Comparison of ENCODE assay signal across 8 mouse cellular contexts in genomic region chr11:116918323-116919185, GRCm38 (mm10). TPM values are rescaled to one million over a fixed set of nuclear protein-coding genes. Genes with fewer than 3 reads are reported as not detected.
A peak's percentile ranks its signal among the peaks of the same experiment; 100 is the strongest.
DNase-seq lines count a peak whose midpoint lies in the region; ATAC-seq and TF ChIP-seq lines count a peak whose summit lies in the region.

Mgat5b (plus strand) TSS chr11:116918863.

- H3K9ac ChIP-seq in ES-Bruce4 (ENCODE audit: low read depth, poor library complexity, severe bottlenecking): peak within 1 kb of the TSS; percentile 91
- peak within 1 kb of the TSS; percentile 99 for H3K9ac ChIP-seq in forebrain, embryonic 16.5 days (replicated peaks; ENCODE audit: low read depth, low read length)
- H3K9ac ChIP-seq in liver, embryonic 16.5 days (ENCODE audit: low read depth, low read length): no peak within 1 kb of the TSS
- H3K9ac ChIP-seq in neural tube, embryonic 13.5 days: peak within 1 kb of the TSS; percentile 100
- peak within 1 kb of the TSS; percentile 43; the same call in 1 of the 2 replicates for H3K9ac ChIP-seq in stomach, postnatal 0 days (ENCODE audit: low read length)

- intact Hi-C loops in heart, postnatal 25 days (cut with DNase I): loop anchor here (1.0 to 5.0 kb wide), 5 partner anchors 74 to 259 kb away; no protein-coding TSS in a partner anchor

- H3K9me3 ChIP-seq in ES-Bruce4 (replicated peaks; ENCODE audit: control insufficient read depth, insufficient read depth, low read length, poor library complexity, severe bottlenecking): no peaks in the 10 kb centered on the region
- H3K9me3 ChIP-seq in forebrain, embryonic 16.5 days (ENCODE audit: control insufficient read depth, low read length): no peaks in the 10 kb centered on the region
- no peaks in the 10 kb centered on the region for H3K9me3 ChIP-seq in liver, embryonic 16.5 days (replicated peaks; ENCODE audit: control insufficient read depth, low read length)
- H3K9me3 ChIP-seq in neural tube, embryonic 13.5 days: no peaks in the 10 kb centered on the region
- no peaks in the 10 kb centered on the region for H3K9me3 ChIP-seq in stomach, postnatal 0 days (ENCODE audit: control insufficient read depth, low read length)

- 0 out of 2 replicates have a peak, but pooled peaks have one; percentile 14 for TF ChIP-seq EP300 in ES-Bruce4 (IDR thresholded peaks at IDR 0.05; ENCODE audit: insufficient read depth, low read depth, low read length)
- no peak for TF ChIP-seq EP300 in stomach, postnatal 0 days (optimal IDR thresholded peaks at IDR 0.05)

- H3K4me2 ChIP-seq in forebrain, embryonic 16.5 days (ENCODE audit: low read length): peak within 1 kb of the TSS; percentile 85
- peak within 1 kb of the TSS; percentile 62 for H3K4me2 ChIP-seq in liver, embryonic 16.5 days (ENCODE audit: low read depth, low read length)
- peak within 1 kb of the TSS; percentile 78 for H3K4me2 ChIP-seq in neural tube, embryonic 13.5 days
- peak within 1 kb of the TSS; percentile 97 for H3K4me2 ChIP-seq in stomach, postnatal 0 days (replicated peaks; ENCODE audit: low read depth)

- no peak for TF ChIP-seq POLR2A in ES-Bruce4 (IDR thresholded peaks at IDR 0.05; ENCODE audit: insufficient read depth, low read length)

- TF ChIP-seq CTCF in ES-Bruce4 (IDR thresholded peaks at IDR 0.05; ENCODE audit: low read depth, low read length): peak; percentile 81
- TF ChIP-seq CTCF in stomach, postnatal 0 days (IDR thresholded peaks at IDR 0.05; ENCODE audit: low read depth): peak; percentile 91

- DNase-seq in cerebellum, adult 11-12 months: peak; percentile 73
- DNase-seq in heart, postnatal 25 days (ENCODE audit: low spot score): peak; percentile 47
- peak; percentile 19 for DNase-seq in large intestine, adult 2 months (ENCODE audit: low read depth, low spot score)
- DNase-seq in stomach, postnatal 0 days (ENCODE audit: low spot score): peak; percentile 84

- ATAC-seq in forebrain, embryonic 16.5 days: peak; percentile 92
- no peak for ATAC-seq in liver, embryonic 16.5 days (ENCODE audit: low read depth)
- ATAC-seq in neural tube, embryonic 13.5 days (ENCODE audit: low read depth): peak; percentile 91
- peak; percentile 75 for ATAC-seq in stomach, postnatal 0 days (ENCODE audit: low FRiP score, low TSS enrichment)

- under 1% methylated on average over 70 of the region's 90 CpGs for WGBS in forebrain, embryonic 16.5 days
- 1% methylated on average over 89 of the region's 90 CpGs for WGBS in large intestine, adult 2 months
- 1% methylated on average over 77 of the region's 90 CpGs for WGBS in liver, embryonic 16.5 days (ENCODE audit: insufficient replicate concordance)
- under 1% methylated on average over 72 of the region's 90 CpGs for WGBS in neural tube, embryonic 13.5 days
- 2% methylated on average over 46 of the region's 90 CpGs for WGBS in stomach, postnatal 0 days

- H3K27me3 ChIP-seq in ES-Bruce4 (ENCODE audit: control insufficient read depth, insufficient read depth, low read length, poor library complexity, severe bottlenecking): no peaks in the 10 kb centered on the region
- H3K27me3 ChIP-seq in forebrain, embryonic 16.5 days (replicated peaks; ENCODE audit: control insufficient read depth, insufficient read depth, low read length): no peaks in the 10 kb centered on the region; the same call in 1 of the 2 replicates
- H3K27me3 ChIP-seq in liver, embryonic 16.5 days (ENCODE audit: control insufficient read depth, insufficient read depth, low read depth, low read length): peaks cover 70% of the 10 kb centered on the region
- H3K27me3 ChIP-seq in neural tube, embryonic 13.5 days: peaks cover 31% of the 10 kb centered on the region
- H3K27me3 ChIP-seq in stomach, postnatal 0 days (ENCODE audit: control insufficient read depth, insufficient read depth, low read length): peaks cover 7% of the 10 kb centered on the region

- no peak within 1 kb of the TSS for H3K27ac ChIP-seq in ES-Bruce4 (ENCODE audit: insufficient read depth, low read length)
- peak within 1 kb of the TSS; percentile 92 for H3K27ac ChIP-seq in forebrain, embryonic 16.5 days (ENCODE audit: low read length)
- H3K27ac ChIP-seq in liver, embryonic 16.5 days (ENCODE audit: low read length): no peak within 1 kb of the TSS
- H3K27ac ChIP-seq in neural tube, embryonic 13.5 days (replicated peaks): peak within 1 kb of the TSS; percentile 90
- H3K27ac ChIP-seq in stomach, postnatal 0 days (replicated peaks): no peak within 1 kb of the TSS

- no peaks in the 10 kb centered on the region for H3K36me3 ChIP-seq in ES-Bruce4 (ENCODE audit: control insufficient read depth, insufficient read depth, low read length, poor library complexity, severe bottlenecking)
- no peaks in the 10 kb centered on the region for H3K36me3 ChIP-seq in forebrain, embryonic 16.5 days (ENCODE audit: control insufficient read depth, insufficient read depth)
- H3K36me3 ChIP-seq in liver, embryonic 16.5 days (ENCODE audit: control insufficient read depth, insufficient read depth): no peaks in the 10 kb centered on the region
- peaks cover 5% of the 10 kb centered on the region; the same call in 1 of the 2 replicates for H3K36me3 ChIP-seq in neural tube, embryonic 13.5 days
- no peaks in the 10 kb centered on the region for H3K36me3 ChIP-seq in stomach, postnatal 0 days (ENCODE audit: control insufficient read depth, insufficient read depth, low read length)

- peaks cover 3% of the 10 kb centered on the region for H3K4me1 ChIP-seq in ES-Bruce4 (ENCODE audit: control insufficient read depth, insufficient read depth, low read length)
- H3K4me1 ChIP-seq in forebrain, embryonic 16.5 days (replicated peaks; ENCODE audit: control insufficient read depth, insufficient read depth, low read length): peaks cover 50% of the 10 kb centered on the region
- no peaks in the 10 kb centered on the region; the same call in 1 of the 2 replicates for H3K4me1 ChIP-seq in liver, embryonic 16.5 days (ENCODE audit: control insufficient read depth, low read depth, low read length)
- peaks cover 71% of the 10 kb centered on the region for H3K4me1 ChIP-seq in neural tube, embryonic 13.5 days (replicated peaks)
- no peaks in the 10 kb centered on the region; the same call in 1 of the 2 replicates for H3K4me1 ChIP-seq in stomach, postnatal 0 days (replicated peaks; ENCODE audit: control insufficient read depth, insufficient read depth)

- H3K4me3 ChIP-seq in ES-Bruce4 (ENCODE audit: low read depth, low read length): peak within 1 kb of the TSS; percentile 78
- peak within 1 kb of the TSS; percentile 78 for H3K4me3 ChIP-seq in forebrain, embryonic 16.5 days (replicated peaks; ENCODE audit: low read length)
- H3K4me3 ChIP-seq in liver, embryonic 16.5 days (ENCODE audit: low read depth, low read length): peak within 1 kb of the TSS; percentile 45
- peak within 1 kb of the TSS; percentile 79 for H3K4me3 ChIP-seq in neural tube, embryonic 13.5 days
- peak within 1 kb of the TSS; percentile 51 for H3K4me3 ChIP-seq in stomach, postnatal 0 days (ENCODE audit: low read depth, low read length)

RNA-seq across cellular contexts. Expression of gene Mgat5b, which starts in this region (rescaled TPM):
- 9.3 and 10.2 TPM in 2 replicates for polyA plus RNA-seq in ES-Bruce4 (2011; ENCODE audit: insufficient read depth, insufficient read length, low read depth, missing spikeins)
- polyA plus RNA-seq in forebrain, embryonic 16.5 days (2015; fragmentation: Nextera tagmentation; extraction: Ambion mirVana): 30.0 and 33.0 TPM in 2 replicates
- total RNA-seq in heart, postnatal 25 days (2021): under 1 TPM; 0.21 to 0.34 TPM
- 0.03 and 0.15 TPM in 2 replicates for polyA plus RNA-seq in large intestine, adult 2 months (2012; rRNA removed)
- polyA plus RNA-seq in liver, embryonic 16.5 days (2015; fragmentation: Nextera tagmentation; extraction: Ambion mirVana): 0.05 TPM in 1 of 2 replicates, not detected in the other
- 28.4 and 28.5 TPM in 2 replicates for polyA plus RNA-seq in neural tube, embryonic 13.5 days (2015; fragmentation: Nextera tagmentation; extraction: Ambion mirVana)
- polyA plus RNA-seq in stomach, postnatal 0 days (2015; fragmentation: Nextera tagmentation; extraction: Ambion mirVana): 0.30 and 0.57 TPM in 2 replicates

Comparison
In these comparisons a context has a peak if more than half of its experiments do, and no peak if none do; other contexts are left out.
1. Peak in DNase-seq in heart, postnatal 25 days; RNA of the gene not detected or under 1 TPM.
2. Peak in DNase-seq in large intestine, adult 2 months; RNA of the gene not detected or under 1 TPM.
3. Peak in DNase-seq, ATAC-seq, H3K4me3 ChIP-seq, H3K9ac ChIP-seq and H3K4me2 ChIP-seq in stomach, postnatal 0 days; RNA of the gene not detected or under 1 TPM.
4. H3K27ac ChIP-seq: peak in forebrain, embryonic 16.5 days (single experiment) and neural tube, embryonic 13.5 days (single experiment); none in ES-Bruce4 (single experiment), liver, embryonic 16.5 days (single experiment) and stomach, postnatal 0 days (single experiment).
5. DNase-seq: peak in every context shown above with its lines; median percentile 84 in stomach, postnatal 0 days; 73 in cerebellum, adult 11-12 months; 47 in heart, postnatal 25 days; 19 in large intestine, adult 2 months.
6. Peak in every context shown above with its lines, with median percentiles within 50 percentile points of each other: H3K4me3 ChIP-seq and H3K4me2 ChIP-seq.